Mouse (Mus musculus) right cerebral cortex, adult 18-20 months (tissue): ENCODE measurements at regions not wholly inside any gene's neighbourhood (a gene's known extent, or its start where the extent isn't known, plus 50 kb on each side); places are given as distances from the start of the nearest gene placed in this dataset.

Experiments
- DNase-seq: peaks from one replicate; pipeline ENCODE4 v3.0.0; 2022; ENCODE audit warnings: mixed read lengths

- no peak for DNase-seq
Observed at GRCm38 (mm10) chr4:55603821-55604435, 71.7 kb upstream of the Klf4 start.

- peak; percentile 69 for DNase-seq
Observed at GRCm38 (mm10) chr4:55595203-55595602, 62.9 kb upstream of the Klf4 start.

DNA sequence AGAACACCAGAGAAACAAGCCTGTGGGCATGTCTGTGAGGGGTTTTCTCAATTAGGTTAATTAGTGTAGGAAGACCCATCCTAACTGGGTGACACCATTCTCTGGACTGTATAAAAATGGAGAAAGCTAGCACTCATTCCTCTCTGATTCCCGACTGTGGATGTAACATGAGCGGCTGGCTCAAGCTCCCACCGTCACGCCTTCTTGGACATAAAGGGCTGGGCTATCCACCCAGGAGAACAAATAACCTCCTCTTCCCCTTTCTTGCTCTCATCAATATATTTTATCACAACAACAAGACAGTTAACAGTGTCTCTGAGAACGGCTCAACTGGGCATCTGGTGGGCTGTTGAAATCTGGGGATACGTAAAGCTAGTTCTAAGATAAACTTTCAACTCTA is 62.4 kb upstream of the Klf4 start:
- DNase-seq, result no peak

DNA sequence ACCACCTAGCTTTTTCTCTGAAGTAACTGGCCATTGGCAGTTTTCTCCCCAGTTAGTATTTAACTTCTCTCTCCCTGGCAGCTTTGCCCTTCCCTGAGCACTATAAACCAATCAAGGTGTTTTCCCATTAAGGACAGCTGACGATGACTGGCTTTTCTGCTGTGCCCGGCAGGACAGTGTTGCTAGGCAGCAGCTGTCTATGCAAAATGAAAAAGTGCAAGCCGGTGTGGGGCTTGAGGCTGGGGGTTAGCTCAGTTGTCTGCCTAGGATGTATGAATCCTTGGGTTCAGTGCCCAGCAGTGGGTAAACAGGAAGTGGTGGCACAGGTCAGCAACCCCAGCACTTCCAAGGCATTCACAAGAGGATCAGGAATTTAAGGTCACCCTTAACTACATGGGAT is 60.9 kb upstream of the Klf4 start:
- no peak for DNase-seq

DNA sequence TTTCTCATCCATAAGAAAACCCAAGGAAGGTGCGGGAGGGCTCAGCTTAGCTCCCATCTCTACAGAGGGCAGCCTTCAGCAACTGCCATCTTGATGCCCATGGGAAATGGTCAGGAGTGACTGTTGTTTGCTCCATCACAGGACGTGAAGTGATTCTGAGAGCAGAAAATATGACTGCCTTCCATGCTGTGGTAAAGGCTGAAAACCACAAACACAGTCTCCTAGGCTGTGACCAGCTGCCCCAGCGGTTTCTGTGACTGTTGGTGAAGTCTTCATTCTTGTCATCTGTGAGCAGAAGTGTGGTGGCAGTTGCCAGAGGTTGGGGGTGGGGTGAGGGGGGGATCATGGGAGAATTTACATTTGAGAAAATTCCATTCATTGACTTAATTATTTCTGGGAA is 53.9 kb upstream of the Klf4 start:
- no peak for DNase-seq

GRCm38 (mm10) chr4:55583589-55583988 is 51.3 kb upstream of the Klf4 start:
- no peak for DNase-seq
